Mouse (Mus musculus): ENCODE data around the gene Chil5.

DNA sequence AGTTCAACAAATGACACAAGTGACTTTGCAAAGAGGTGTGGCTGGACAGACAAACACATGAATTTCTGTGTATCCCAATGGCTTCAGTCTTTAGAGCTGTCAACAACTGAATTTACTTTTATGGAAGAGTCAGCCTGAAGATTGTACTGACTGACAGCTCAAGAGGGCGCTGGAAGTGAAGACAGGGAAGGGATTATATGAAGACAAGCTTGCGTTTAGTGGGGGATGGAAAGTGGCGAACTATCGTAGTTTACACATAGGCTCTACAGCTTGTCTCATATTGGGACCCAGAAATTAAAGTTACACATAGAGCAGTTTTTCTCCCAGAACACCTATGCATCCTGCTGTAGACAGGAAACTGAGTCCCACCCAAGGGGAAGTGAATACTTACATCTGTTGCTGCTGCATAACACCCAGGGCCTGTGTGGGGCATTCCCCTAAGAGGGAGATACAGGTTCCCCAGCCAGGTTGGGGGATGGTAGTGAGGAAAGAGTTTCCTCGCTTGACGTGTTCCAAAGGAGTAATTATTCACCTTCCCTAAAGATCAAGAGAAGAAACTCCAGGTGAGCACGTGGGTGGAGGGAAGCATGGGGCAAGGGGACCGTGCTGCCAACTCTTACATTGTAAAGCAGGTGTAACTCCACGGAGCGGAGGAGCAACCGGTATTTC lies 31.8 kb downstream of the Chil5 start:
- TF ChIP-seq CTCF (IDR thresholded peaks at IDR 0.05 in 2 of 3, conservative IDR thresholded peaks at IDR 0.05 in 1 of 3; ENCODE audit: control insufficient read depth in 1 of 3, insufficient read depth in 1 of 3, low read depth in 2 of 3, low read length in 3 of 3, poor library complexity in 1 of 3, severe bottlenecking in 1 of 3), result peak in 1 of 3 experiments; percentile 2; a peak in 1 of 6 replicates
- no peak for TF ChIP-seq CHD2 (IDR thresholded peaks at IDR 0.05; ENCODE audit: low read length)
- TF ChIP-seq POLR2A (IDR thresholded peaks at IDR 0.05; ENCODE audit: control insufficient read depth in 1 of 2, insufficient read depth in 1 of 2, low read depth in 1 of 2, low read length in 2 of 2, poor library complexity in 1 of 2), result no peak
- no peak for TF ChIP-seq ETS1 (IDR thresholded peaks at IDR 0.05; ENCODE audit: low read depth, low read length)
- TF ChIP-seq EP300 (IDR thresholded peaks at IDR 0.05; ENCODE audit: low read depth in 1 of 2, low read length in 2 of 2), result no peak
- TF ChIP-seq MAX (IDR thresholded peaks at IDR 0.05; ENCODE audit: low read length), result no peak
- no peak for TF ChIP-seq KAT2A (conservative IDR thresholded peaks at IDR 0.05; ENCODE audit: low read depth, low read length)
- TF ChIP-seq GABPA (IDR thresholded peaks at IDR 0.05; ENCODE audit: low read depth, low read length), result no peak
- TF ChIP-seq ZC3H11A (IDR thresholded peaks at IDR 0.05; ENCODE audit: low read depth, low read length), result no peak
- TF ChIP-seq USF2 (IDR thresholded peaks at IDR 0.05; ENCODE audit: borderline replicate concordance in 1 of 2, insufficient read depth in 1 of 2, low read depth in 1 of 2, low read length in 2 of 2), result no peak

Data from MEL (cell line).